Mouse (Mus musculus) cortical plate, adult 2 months (tissue): Measurements from ENCODE around the gene Mphosph6. TPM values are rescaled to one million over a fixed set of nuclear protein-coding genes. Genes with fewer than 3 reads are reported as not detected.

Experiments used
- H3K27ac ChIP-seq: fragments of 200-500 bp; 2 replicates; pipeline ENCODE4 v1.5.1; 2012; ENCODE audit warnings: low read length, control low read depth, inconsistent platforms; ENCODE audit not compliant: insufficient read depth
- H3K4me1 ChIP-seq: fragments of 200-500 bp; 2 replicates; pipeline ENCODE4 v1.6.1; 2011; ENCODE audit warnings: low read length; ENCODE audit not compliant: control insufficient read depth, insufficient read depth
- H3K4me3 ChIP-seq: fragments of 200-500 bp; 2 replicates; pipeline ENCODE4 v1.5.1; 2011; ENCODE audit warnings: mild to moderate bottlenecking, low read length, control low read depth; ENCODE audit not compliant: insufficient read depth
- CTCF ChIP-seq: fragments of 200-500 bp; IDR thresholded peaks from 2 replicates; pipeline ENCODE4 v1.5.1; 2011; ENCODE audit warnings: mild to moderate bottlenecking, control low read depth, low read length; ENCODE audit not compliant: insufficient read depth; ENCODE audit errors: extremely low read depth
- POLR2A ChIP-seq: fragments of 200-500 bp; IDR thresholded peaks from 2 replicates; pipeline ENCODE4 v1.6.1; 2011; ENCODE audit warnings: mild to moderate bottlenecking, low read length, control low read depth; ENCODE audit not compliant: insufficient read depth; ENCODE audit errors: extremely low read depth
- polyA plus RNA-seq: library from polyadenylated mRNA; depleted of rRNA; stranded (reverse); fragments of >200 nt; gene quantifications from 2 replicates; pipeline ENCODE4 v1.2.3, GENCODE M21; 2012; rRNA removed

Gene Mphosph6
- polyA plus RNA-seq, 1 experiment: 19.2 TPM

GRCm38 (mm10) chr8:117746651-117747050, 55.1 kb downstream of the Mphosph6 start:
- no peak for TF ChIP-seq POLR2A
- TF ChIP-seq CTCF: no peak
- no peak overlapping the region for H3K27ac ChIP-seq
- H3K4me3 ChIP-seq: no peak overlapping the region
- H3K4me1 ChIP-seq: no peaks in the 10 kb centered on the region; the same call in 1 of the 2 replicates

GRCm38 (mm10) chr8:117742431-117743012, 59.2 kb downstream of the Mphosph6 start:
- Histone ChIP-seq H3K4me3 (no peak overlapping the region), H3K4me1 (no peaks in the 10 kb centered on the region; the same call in 1 of the 2 replicates), H3K27ac (no peak overlapping the region)
- TF ChIP-seq POLR2A: no peak
- TF ChIP-seq CTCF: no peak

Other genes starting within 250 kb of the Mphosph6 start
- 9.5 and 10.0 TPM in 2 replicates for gene Sdr42e1, start 128.3 kb downstream of the Mphosph6 start, polyA plus RNA-seq
- 0.10 and 0.21 TPM in 2 replicates for gene Hsd17b2, start 100.0 kb downstream of the Mphosph6 start, polyA plus RNA-seq